Mouse (Mus musculus) kidney, embryonic 16.5 days (tissue): Measurements from ENCODE around the gene Lhx3. TPM values are rescaled to one million over a fixed set of nuclear protein-coding genes. Genes with fewer than 3 reads are reported as not detected.
A peak's percentile ranks its signal among the peaks of the same experiment; 100 is the strongest.

Experiments
- ATAC-seq: fragments of 200-750 bp; cut with Nextera tagmentation; 2 replicates; pipeline ENCODE4 v1.8.0; 2017; ENCODE audit warnings: moderate TSS enrichment; ENCODE audit not compliant: low FRiP score, low TSS enrichment
- H3K27ac ChIP-seq: fragments of 300-500 bp; sonication (generic); 2 replicates; pipeline ENCODE4 v1.5.1; 2014; ENCODE audit warnings: low read length
- H3K27me3 ChIP-seq: fragments of 300-500 bp; sonication (generic); 2 replicates; pipeline ENCODE4 v1.6.1; 2014; ENCODE audit warnings: low read length, control low read depth, mixed read lengths; ENCODE audit not compliant: insufficient read depth
- H3K36me3 ChIP-seq: fragments of 300-500 bp; sonication (generic); 2 replicates; pipeline ENCODE4 v1.6.1; 2014; ENCODE audit warnings: low read length, control low read depth, mixed read lengths; ENCODE audit not compliant: insufficient read depth
- H3K4me1 ChIP-seq: fragments of 300-500 bp; sonication (generic); 2 replicates; pipeline ENCODE4 v1.6.1; 2014; ENCODE audit warnings: low read length, control low read depth, mixed read lengths; ENCODE audit not compliant: insufficient read depth
- H3K4me2 ChIP-seq: fragments of 300-500 bp; sonication (generic); replicated peaks from 2 replicates; pipeline ENCODE4 v1.6.1; 2014; ENCODE audit warnings: low read depth, low read length
- H3K4me3 ChIP-seq: fragments of 300-500 bp; sonication (generic); 2 replicates; pipeline ENCODE4 v1.5.1; 2014; ENCODE audit warnings: mild to moderate bottlenecking, low read length
- H3K9ac ChIP-seq: fragments of 300-500 bp; sonication (generic); replicated peaks from 2 replicates; pipeline ENCODE4 v1.6.1; 2014; ENCODE audit warnings: low read length
- H3K9me3 ChIP-seq: fragments of 300-500 bp; sonication (generic); 2 replicates; pipeline ENCODE4 v1.6.1; 2016; ENCODE audit warnings: low read length, control low read depth
- WGBS: fragments of 180-500 bp; shearing (Covaris S2); extraction: QIAGEN DNeasy Blood & Tissue Kit; methylation state at CpG from one replicate; pipeline ENCODE4 v1.1.7; 2014; 5-methylcytosine and 5-hydroxymethylcytosine counted together
- polyA plus RNA-seq: library from polyadenylated mRNA; unstranded; fragments of >200 nt; fragmentation: Nextera tagmentation; extraction: Ambion mirVana; gene quantifications from 2 replicates; pipeline ENCODE4 v1.2.1, GENCODE M21; 2015

Gene Lhx3
- polyA plus RNA-seq, 1 experiment from 2014 or later, result not detected

DNA sequence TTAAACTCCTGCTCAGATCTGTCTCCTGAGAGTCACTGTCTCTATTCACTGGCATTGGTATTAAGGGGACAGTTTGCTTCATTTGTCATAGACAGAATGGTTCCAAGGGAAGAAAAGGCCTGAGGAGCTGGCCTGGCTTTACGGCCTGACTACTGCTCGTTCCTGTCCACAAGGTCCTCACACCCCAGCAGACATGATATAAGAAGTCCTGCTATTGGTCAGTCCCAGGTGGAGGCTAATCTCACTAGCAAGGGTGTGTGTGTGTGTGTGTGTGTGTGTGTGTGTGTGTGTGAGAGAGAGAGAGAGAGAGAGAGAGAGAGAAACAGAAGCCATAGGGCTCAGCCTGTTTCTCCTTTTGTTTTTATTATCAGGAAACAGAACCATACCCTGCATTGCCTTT is 30.9 kb downstream of the Lhx3 start:
- no peak overlapping the region for H3K27ac ChIP-seq
- no peak overlapping the region for H3K4me2 ChIP-seq
- H3K9me3 ChIP-seq, result no peaks in the 10 kb centered on the region
- H3K36me3 ChIP-seq, result no peaks in the 10 kb centered on the region
- H3K9ac ChIP-seq, result no peak overlapping the region
- H3K27me3 ChIP-seq, result no peaks in the 10 kb centered on the region
- no peak for ATAC-seq
- H3K4me3 ChIP-seq, result no peak overlapping the region
- no peaks in the 10 kb centered on the region for H3K4me1 ChIP-seq
- WGBS, result 33% methylated on average over 2 of the region's 2 CpGs

DNA sequence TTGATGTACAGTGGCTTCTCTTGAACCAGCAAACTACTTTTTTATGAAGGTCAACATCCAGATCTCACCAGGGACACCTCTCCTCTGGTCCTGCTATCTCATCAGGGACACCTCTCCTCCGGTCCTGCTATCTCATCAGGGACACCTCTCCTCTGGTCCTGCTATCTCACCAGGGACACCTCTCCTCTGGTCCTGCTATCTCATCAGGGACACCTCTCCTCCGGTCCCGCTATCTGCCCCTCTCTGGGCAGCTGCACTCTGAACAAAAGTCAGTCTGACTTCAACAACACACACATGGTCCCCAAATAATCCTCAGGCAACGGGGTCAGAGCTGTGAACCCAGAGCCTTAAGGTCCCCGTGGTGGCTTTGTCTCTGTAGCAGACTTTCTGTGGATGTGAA is 31.4 kb downstream of the Lhx3 start:
- no peaks in the 10 kb centered on the region for H3K4me1 ChIP-seq
- H3K27ac ChIP-seq, result no peak overlapping the region
- H3K4me3 ChIP-seq, result no peak overlapping the region
- H3K9me3 ChIP-seq, result no peaks in the 10 kb centered on the region
- 69% methylated on average over 5 of the region's 5 CpGs for WGBS
- no peaks in the 10 kb centered on the region for H3K36me3 ChIP-seq
- no peaks in the 10 kb centered on the region for H3K27me3 ChIP-seq
- no peak for ATAC-seq
- H3K9ac ChIP-seq, result no peak overlapping the region
- no peak overlapping the region for H3K4me2 ChIP-seq

DNA sequence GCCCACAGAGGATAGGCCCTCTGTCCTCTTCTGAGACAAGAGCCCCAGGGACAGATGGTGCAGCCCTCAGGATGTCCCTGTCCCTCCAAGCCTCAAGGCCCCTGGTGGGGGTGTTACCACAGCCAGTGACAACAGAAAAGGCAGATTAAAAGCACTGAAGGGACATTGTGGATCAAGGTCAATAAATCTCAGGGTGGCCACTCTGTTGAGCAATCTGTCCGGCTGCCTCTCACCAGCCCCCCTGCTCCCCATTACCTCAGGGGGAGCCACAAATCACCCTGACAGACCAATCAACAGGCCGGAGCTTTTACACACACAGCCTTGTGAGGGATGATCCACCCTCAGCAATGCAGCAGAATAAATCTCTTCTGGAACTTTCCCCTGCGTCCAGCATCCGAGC is 32.9 kb downstream of the Lhx3 start:
- ATAC-seq, result peak; percentile 58
- no peak overlapping the region for H3K4me2 ChIP-seq

DNA sequence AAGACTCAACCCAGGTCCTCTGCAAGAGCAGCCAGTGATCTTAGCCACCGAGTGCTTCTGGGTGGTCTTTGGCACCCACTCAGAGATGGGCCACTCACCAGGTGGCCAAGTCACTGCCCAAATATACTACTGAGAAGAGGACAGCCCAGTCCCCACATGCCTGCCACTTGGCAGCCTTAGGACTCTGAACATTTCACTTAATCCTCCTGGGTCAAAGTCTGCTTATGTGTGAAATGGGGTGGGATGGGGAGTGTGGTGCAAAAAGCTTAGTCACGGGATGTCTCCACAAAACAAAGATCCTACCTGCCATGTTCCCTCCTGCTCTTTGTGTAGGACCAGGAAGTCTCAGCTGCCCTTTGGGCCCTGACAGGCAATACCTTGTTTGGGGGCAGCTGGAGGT is 35.9 kb downstream of the Lhx3 start:
- H3K27ac ChIP-seq, result no peak overlapping the region
- 81% methylated on average over 2 of the region's 2 CpGs for WGBS

More for the DNA sequence above, 32.9 kb downstream of the Lhx3 start:
- Histone ChIP-seq H3K4me1 (no peaks in the 10 kb centered on the region), H3K27ac (no peak overlapping the region), H3K36me3 (no peaks in the 10 kb centered on the region), H3K27me3 (no peaks in the 10 kb centered on the region), H3K9me3 (no peaks in the 10 kb centered on the region), H3K4me3 (no peak overlapping the region), H3K9ac (no peak overlapping the region)
- 1% methylated on average over 4 of the region's 4 CpGs for WGBS

DNA sequence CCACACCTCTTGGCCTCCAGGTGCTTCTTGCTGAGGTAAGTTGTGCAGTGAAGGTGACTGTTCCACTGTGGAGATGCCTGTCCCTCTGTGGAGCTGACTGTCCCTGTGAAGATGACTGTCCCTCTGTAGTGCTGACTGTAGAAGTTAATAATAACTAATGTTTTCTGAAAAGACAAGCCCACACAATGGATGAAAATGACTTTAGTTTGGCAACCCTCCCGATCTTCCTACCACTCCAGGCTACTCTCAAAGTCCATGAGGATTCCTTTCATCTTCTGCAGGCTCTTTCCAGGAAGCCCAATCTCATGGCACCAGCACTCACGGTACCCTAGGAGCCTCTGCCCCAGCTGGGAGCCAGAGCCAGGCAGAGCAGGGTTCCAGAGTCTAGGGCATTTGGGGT is 37.7 kb downstream of the Lhx3 start:
- Histone ChIP-seq H3K9ac (no peak overlapping the region), H3K27me3 (no peaks in the 10 kb centered on the region), H3K4me2 (no peak overlapping the region), H3K27ac (no peak overlapping the region), H3K36me3 (no peaks in the 10 kb centered on the region), H3K4me3 (no peak overlapping the region), H3K4me1 (no peaks in the 10 kb centered on the region), H3K9me3 (no peaks in the 10 kb centered on the region)
- 55% methylated on average over 2 of the region's 2 CpGs for WGBS
- no peak for ATAC-seq

More for the DNA sequence above, 35.9 kb downstream of the Lhx3 start:
- H3K9me3 ChIP-seq, result no peaks in the 10 kb centered on the region
- H3K4me2 ChIP-seq, result no peak overlapping the region
- no peaks in the 10 kb centered on the region for H3K36me3 ChIP-seq
- no peak overlapping the region for H3K9ac ChIP-seq
- H3K4me3 ChIP-seq, result no peak overlapping the region
- no peak for ATAC-seq
- H3K27me3 ChIP-seq, result no peaks in the 10 kb centered on the region
- no peaks in the 10 kb centered on the region for H3K4me1 ChIP-seq

DNA sequence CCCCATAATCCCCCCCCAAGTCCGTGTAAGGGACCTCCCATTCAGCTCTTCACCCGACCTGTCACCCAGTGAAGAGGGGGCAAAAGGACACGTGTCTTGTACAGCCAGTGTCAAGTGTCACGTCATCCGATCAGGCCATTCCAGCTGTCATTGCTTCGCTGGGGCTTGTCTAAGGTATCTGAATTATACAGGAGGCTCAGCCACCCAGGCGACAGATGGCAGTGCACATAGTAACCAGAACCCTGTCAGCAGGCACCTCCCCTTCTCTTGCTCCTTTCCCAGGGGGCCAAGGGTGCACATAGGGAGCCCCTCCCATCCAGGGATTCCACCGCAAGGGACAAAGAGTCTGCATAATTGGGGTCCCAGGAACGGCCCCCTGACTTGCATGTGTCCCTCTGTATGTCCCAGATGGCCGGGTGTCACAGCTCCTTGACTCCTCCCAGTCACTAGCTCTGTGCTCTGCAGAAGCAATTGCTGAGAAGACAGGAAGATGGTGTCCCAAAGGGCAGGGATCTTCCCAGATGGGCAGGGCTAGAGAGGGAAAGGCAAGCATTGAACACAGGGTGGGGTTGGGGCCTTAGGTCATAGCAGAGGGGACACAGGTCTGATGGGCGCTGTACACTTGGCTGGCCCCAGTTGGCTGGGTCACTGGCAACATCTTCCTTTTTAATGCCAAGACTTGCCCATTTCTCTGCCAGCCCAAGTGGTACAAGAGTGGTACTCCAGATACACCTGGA is 39.1 kb downstream of the Lhx3 start:
- WGBS, result 14% methylated on average over 11 of the region's 11 CpGs
- no peak overlapping the region for H3K9ac ChIP-seq
- H3K27me3 ChIP-seq, result no peaks in the 10 kb centered on the region
- no peak overlapping the region for H3K27ac ChIP-seq
- H3K4me3 ChIP-seq, result no peak overlapping the region
- no peaks in the 10 kb centered on the region for H3K4me1 ChIP-seq
- no peaks in the 10 kb centered on the region for H3K9me3 ChIP-seq
- peak; percentile 67 for ATAC-seq
- H3K36me3 ChIP-seq, result no peaks in the 10 kb centered on the region
- H3K4me2 ChIP-seq, result no peak overlapping the region

DNA sequence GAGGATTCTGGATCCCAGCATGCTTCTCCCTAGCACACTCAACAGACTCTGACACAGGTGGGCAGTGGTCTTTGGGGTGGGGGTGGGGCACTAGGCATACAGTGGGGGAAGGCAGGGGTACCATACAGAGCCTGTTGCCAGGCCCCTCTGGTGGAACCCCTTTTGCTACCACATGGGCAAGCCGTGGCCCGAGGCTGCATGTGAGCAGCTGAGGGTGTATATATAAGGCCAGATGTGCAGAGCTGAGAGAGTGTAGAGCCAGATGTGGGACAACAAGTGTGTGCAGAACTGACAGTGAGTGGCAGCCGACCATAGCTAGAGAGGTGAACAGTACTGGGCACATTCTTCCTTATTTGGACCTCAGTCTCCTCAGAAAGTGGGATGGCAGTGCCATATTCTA is 41.2 kb downstream of the Lhx3 start:
- H3K4me3 ChIP-seq, result no peak overlapping the region
- no peak overlapping the region for H3K9ac ChIP-seq
- H3K4me2 ChIP-seq, result no peak overlapping the region
- H3K36me3 ChIP-seq, result no peaks in the 10 kb centered on the region
- ATAC-seq, result no peak
- no peaks in the 10 kb centered on the region for H3K27me3 ChIP-seq
- H3K9me3 ChIP-seq, result no peaks in the 10 kb centered on the region
- no peak overlapping the region for H3K27ac ChIP-seq
- WGBS, result 85% methylated on average over 3 of the region's 3 CpGs
- H3K4me1 ChIP-seq, result no peaks in the 10 kb centered on the region

DNA sequence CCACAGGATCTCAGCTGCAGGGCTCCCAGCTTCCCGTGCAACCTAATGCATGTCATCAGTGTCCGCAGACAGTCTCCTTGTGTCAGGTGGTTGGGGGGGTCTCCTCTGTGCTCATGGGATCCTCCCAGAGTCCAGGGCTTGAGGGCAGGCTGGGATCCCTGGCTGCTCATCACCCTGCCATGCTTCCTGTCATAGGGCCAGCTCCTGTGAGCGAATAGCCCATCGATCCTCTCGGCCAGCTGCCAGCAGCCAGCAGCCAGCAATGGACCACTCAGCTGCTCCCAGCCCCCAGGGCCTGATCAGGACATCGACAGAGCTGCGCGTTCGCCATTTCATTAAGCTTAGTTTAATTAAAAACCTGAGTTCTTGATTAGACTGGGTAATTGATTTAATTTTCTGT is 50.0 kb downstream of the Lhx3 start:
- Histone ChIP-seq H3K36me3 (no peaks in the 10 kb centered on the region), H3K9ac (no peak overlapping the region), H3K4me3 (no peak overlapping the region), H3K27me3 (no peaks in the 10 kb centered on the region), H3K27ac (no peak overlapping the region), H3K9me3 (no peaks in the 10 kb centered on the region), H3K4me1 (no peaks in the 10 kb centered on the region), H3K4me2 (no peak overlapping the region)
- ATAC-seq, result no peak
- whole genome bisulfite sequencing, result 85% methylated on average over 9 of the region's 9 CpGs

DNA sequence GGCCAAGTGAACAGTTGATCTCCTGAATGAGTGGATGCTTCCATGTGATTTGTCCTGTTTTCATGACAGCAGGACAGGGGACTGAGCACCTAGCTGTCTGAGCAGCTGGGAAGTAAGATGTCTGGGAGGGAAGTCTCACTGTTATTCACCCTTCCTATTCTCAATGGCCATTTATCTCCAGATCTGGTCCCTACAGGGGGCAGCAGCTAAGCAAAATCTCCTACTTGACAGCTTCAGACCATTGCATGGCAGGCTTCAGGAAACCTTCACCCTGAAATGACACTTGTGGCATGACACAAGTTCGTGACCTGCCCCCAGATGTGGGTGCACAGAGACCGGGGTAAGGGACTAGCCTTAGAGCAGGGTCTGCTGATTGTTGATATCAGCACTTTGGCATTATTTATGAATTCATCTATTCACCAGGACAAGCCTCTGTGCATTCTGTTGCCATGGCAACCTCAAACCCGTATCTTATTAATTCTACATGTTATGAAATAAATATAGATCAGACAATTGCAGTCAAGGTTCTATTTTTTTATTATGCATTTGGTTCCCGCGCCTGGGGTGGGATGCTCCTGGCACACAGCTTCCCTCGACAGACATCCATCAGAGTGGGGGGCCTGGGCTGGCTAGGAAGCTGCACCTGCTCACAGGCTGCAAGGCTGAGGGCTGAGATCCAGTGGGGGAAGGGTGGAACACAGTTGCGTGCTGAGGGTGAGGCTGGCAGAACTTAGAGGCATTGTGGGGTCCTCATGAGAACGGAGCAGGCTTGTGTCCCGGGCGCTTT is 51.7 kb downstream of the Lhx3 start:
- no peak overlapping the region for H3K9ac ChIP-seq
- H3K4me3 ChIP-seq, result no peak overlapping the region
- no peaks in the 10 kb centered on the region for H3K9me3 ChIP-seq
- H3K4me1 ChIP-seq, result no peaks in the 10 kb centered on the region
- no peaks in the 10 kb centered on the region for H3K36me3 ChIP-seq
- no peak for ATAC-seq
- H3K27me3 ChIP-seq, result no peaks in the 10 kb centered on the region
- H3K4me2 ChIP-seq, result no peak overlapping the region
- no peak overlapping the region for H3K27ac ChIP-seq
- WGBS, result 72% methylated on average over 10 of the region's 10 CpGs

DNA sequence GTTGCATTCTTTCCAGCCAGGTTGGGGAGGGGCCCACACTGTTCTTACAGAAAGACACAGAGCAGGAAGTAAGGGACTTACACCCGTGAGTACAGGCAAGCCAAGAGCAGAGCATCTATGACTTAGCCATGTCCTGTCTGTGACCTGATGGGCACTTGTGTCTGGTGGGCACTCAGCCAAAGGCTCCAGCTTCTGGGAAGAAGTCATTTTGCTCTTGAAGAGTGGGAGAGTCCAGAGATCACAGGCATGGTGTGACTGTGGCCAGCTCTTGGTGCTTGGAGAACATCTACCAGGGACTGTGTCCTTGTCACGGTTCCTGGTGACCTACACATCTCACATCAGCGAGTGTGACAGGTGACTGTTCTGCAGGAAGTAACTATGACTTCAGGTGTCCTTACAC is 52.4 kb downstream of the Lhx3 start:
- Histone ChIP-seq H3K36me3 (no peaks in the 10 kb centered on the region), H3K27me3 (no peaks in the 10 kb centered on the region), H3K4me2 (no peak overlapping the region), H3K9me3 (no peaks in the 10 kb centered on the region), H3K9ac (no peak overlapping the region), H3K4me1 (no peaks in the 10 kb centered on the region), H3K4me3 (no peak overlapping the region), H3K27ac (no peak overlapping the region)
- WGBS, result 57% methylated on average over 3 of the region's 3 CpGs
- ATAC-seq, result no peak
